Mouse (Mus musculus) liver, embryonic 14.5 days (tissue): ENCODE results near the gene Ccl27b. TPM values are rescaled to one million over a fixed set of nuclear protein-coding genes. Genes with fewer than 3 reads are reported as not detected.
"Not testable (repeated sequence)": the region's sequence is repeated elsewhere in the genome, so short reads cannot be mapped to it uniquely, and the experiment has no call there.

Source experiments
- ATAC-seq: fragments of 200-750 bp; cut with Nextera tagmentation; 2 replicates; pipeline ENCODE4 v1.8.0; 2017; ENCODE audit warnings: moderate number of reproducible peaks, mild to moderate bottlenecking, moderate library complexity; ENCODE audit not compliant: insufficient read depth
- DNase-seq, 3 experiments: peaks; one replicate each; pipeline ENCODE4 v3.0.0-alpha.2; 2012 to 2013; ENCODE audit warnings: low read depth in 3 of 3, low spot score in 3 of 3
- H3K27ac ChIP-seq: fragments of 300-500 bp; sonication (generic); 2 replicates; pipeline ENCODE4 v1.5.1; 2014; ENCODE audit warnings: moderate library complexity, mild to moderate bottlenecking, control low read depth, inconsistent platforms
- H3K27me3 ChIP-seq: fragments of 300-500 bp; sonication (generic); 2 replicates; pipeline ENCODE4 v1.6.1; 2014; ENCODE audit warnings: mild to moderate bottlenecking, low read length, moderate library complexity; ENCODE audit not compliant: control insufficient read depth, insufficient read depth
- H3K36me3 ChIP-seq: fragments of 300-500 bp; sonication (generic); replicated peaks from 2 replicates; pipeline ENCODE4 v1.6.1; 2014; ENCODE audit warnings: low read depth; ENCODE audit not compliant: control insufficient read depth, insufficient read depth
- H3K4me1 ChIP-seq, 2 experiments: fragments of 200-500 bp in 1 of 2; fragments of 300-500 bp in 1 of 2; sonication (generic) in 1 of 2; replicated peaks; 2 replicates each; pipeline ENCODE4 v1.6.1; 2012 to 2014; ENCODE audit warnings: antibody characterized with exemption in 1 of 2, inconsistent platforms in 1 of 2, low read length in 1 of 2; ENCODE audit not compliant: control insufficient read depth in 2 of 2, insufficient read depth in 2 of 2
- H3K4me2 ChIP-seq: fragments of 300-500 bp; sonication (generic); 2 replicates; pipeline ENCODE4 v1.6.1; 2014; ENCODE audit warnings: low read depth, mild to moderate bottlenecking, control low read depth, moderate library complexity
- H3K4me3 ChIP-seq, 2 experiments: fragments of 200-500 bp in 1 of 2; fragments of 300-500 bp in 1 of 2; sonication (generic) in 1 of 2; 2 replicates each; pipeline ENCODE4 v1.5.1; 2012 to 2014; ENCODE audit warnings: low read depth in 2 of 2, low read length in 2 of 2, mild to moderate bottlenecking in 2 of 2, control low read depth in 1 of 2, inconsistent platforms in 1 of 2, moderate library complexity in 1 of 2; ENCODE audit not compliant: insufficient read depth in 1 of 2
- H3K9ac ChIP-seq: fragments of 300-500 bp; sonication (generic); replicated peaks from 2 replicates; pipeline ENCODE4 v1.6.1; 2014; ENCODE audit warnings: mild to moderate bottlenecking, control low read depth, moderate library complexity
- H3K9me3 ChIP-seq: fragments of 300-500 bp; sonication (generic); 2 replicates; pipeline ENCODE4 v1.6.1; 2016; ENCODE audit warnings: low read length, mixed read lengths; ENCODE audit not compliant: control insufficient read depth
- WGBS: fragments of 180-500 bp; shearing (Covaris S2); extraction: QIAGEN DNeasy Blood & Tissue Kit; methylation state at CpG from one replicate; pipeline ENCODE4 v1.1.7; 2014; ENCODE audit not compliant: insufficient replicate concordance; 5-methylcytosine and 5-hydroxymethylcytosine counted together
- polyA plus RNA-seq, 2 experiments: library from polyadenylated mRNA; depleted of rRNA in 1 of 2; stranded (reverse) in 1 of 2; unstranded in 1 of 2; fragments of >200 nt; fragmentation: Nextera tagmentation in 1 of 2; extraction: Ambion mirVana in 1 of 2; gene quantifications; 2 replicates each; pipeline versions ENCODE4 v1.2.1 to v1.2.3; 2012 to 2014

Ccl27b gene
- polyA plus RNA-seq, 2 experiments = not detected

DNA sequence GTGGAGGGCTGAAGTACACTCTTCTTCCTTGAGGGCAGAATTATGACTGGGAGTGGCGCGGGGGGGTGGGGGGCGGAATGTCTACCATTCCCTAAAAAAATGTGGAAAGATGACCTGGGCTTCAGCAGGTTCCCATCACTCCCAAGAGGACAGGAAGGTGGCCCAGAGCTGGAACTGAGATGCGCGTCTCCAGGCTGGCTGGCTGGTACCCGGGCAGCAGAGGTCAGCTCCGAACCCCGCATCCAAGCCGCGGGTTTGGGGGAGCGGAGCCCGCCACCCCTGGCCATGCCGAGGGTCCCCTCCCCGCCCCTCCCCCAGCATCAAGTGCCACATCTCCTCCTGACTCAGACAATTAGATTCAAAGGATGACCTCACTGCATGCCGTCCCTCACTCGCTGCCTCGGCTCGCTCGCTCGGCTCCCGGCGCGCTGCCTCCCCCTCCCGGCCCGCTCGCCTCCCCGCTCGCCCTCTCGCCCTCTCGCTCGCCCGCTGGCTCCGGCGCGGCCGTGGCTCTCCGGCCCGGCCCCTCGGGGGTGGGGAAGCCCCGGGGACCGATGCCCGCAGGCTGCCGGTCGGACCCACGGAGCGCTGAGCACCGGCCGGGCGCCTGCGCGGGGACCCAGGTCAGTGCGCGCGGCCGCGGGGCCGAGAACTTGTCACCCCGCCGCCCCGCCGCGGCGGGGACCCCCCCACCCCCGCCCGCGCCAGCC, 26.6 kb downstream of the Ccl27b start:
- not testable (repeated sequence) for H3K4me3 ChIP-seq, DNase-seq, H3K4me2 ChIP-seq, H3K27ac ChIP-seq, H3K4me1 ChIP-seq, H3K27me3 ChIP-seq, H3K9me3 ChIP-seq, ATAC-seq, H3K9ac ChIP-seq, H3K36me3 ChIP-seq
- no CpG with 5 or more reads among the region's 66 CpGs for WGBS

DNA sequence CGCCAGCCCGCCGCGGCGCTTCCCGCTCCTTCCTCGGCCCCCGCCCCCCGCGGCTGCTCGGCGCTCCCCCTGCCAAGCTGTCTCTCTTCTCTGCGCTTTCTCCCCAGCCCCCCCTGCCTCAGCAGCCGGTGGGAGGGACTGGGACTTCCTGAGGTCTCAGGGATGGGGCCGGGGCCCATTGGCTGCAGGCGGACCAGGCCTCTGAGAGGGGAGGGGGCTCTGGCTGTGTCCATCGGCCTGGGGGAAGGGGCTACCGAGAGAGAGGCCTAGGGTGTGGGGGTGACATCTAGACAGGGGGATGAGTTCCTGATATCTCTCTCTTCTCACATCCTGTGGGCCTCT, 27.1 kb downstream of the Ccl27b start:
- not testable (repeated sequence) for H3K27ac ChIP-seq, DNase-seq, H3K9ac ChIP-seq, H3K4me3 ChIP-seq, H3K36me3 ChIP-seq, ATAC-seq, H3K9me3 ChIP-seq, H3K4me1 ChIP-seq, H3K4me2 ChIP-seq, H3K27me3 ChIP-seq
- WGBS = no CpG with 5 or more reads among the region's 18 CpGs

Other genes with a start within 250 kb of the Ccl27b start
- gene Gm21586, start 215.9 kb upstream of the Ccl27b start, polyA plus RNA-seq (2012; rRNA removed) = not detected in 2 replicates
- gene Gm21586, start 215.9 kb upstream of the Ccl27b start, polyA plus RNA-seq (2014; fragmentation: Nextera tagmentation; extraction: Ambion mirVana) = not detected in 2 replicates
- gene Gm2163, start 188.5 kb upstream of the Ccl27b start, polyA plus RNA-seq (2012; rRNA removed) = 0.02 and 0.03 TPM in 2 replicates
- not detected in 2 replicates for gene Gm2163, start 188.5 kb upstream of the Ccl27b start, polyA plus RNA-seq (2014; fragmentation: Nextera tagmentation; extraction: Ambion mirVana)
- gene Fam205a2, start 127.1 kb upstream of the Ccl27b start, polyA plus RNA-seq (2012; rRNA removed) = 0.02 TPM in 1 of 2 replicates, not detected in the other
- not detected in 2 replicates for gene Fam205a2, start 127.1 kb upstream of the Ccl27b start, polyA plus RNA-seq (2014; fragmentation: Nextera tagmentation; extraction: Ambion mirVana)
- gene Gm10591, start 43.1 kb upstream of the Ccl27b start, polyA plus RNA-seq (2012; rRNA removed) = not detected in 2 replicates
- not detected in 2 replicates for gene Gm10591, start 43.1 kb upstream of the Ccl27b start, polyA plus RNA-seq (2014; fragmentation: Nextera tagmentation; extraction: Ambion mirVana)
- gene Gm2564, start 25.5 kb upstream of the Ccl27b start, polyA plus RNA-seq (2012; rRNA removed) = not detected in 2 replicates
- not detected in 2 replicates for gene Gm2564, start 25.5 kb upstream of the Ccl27b start, polyA plus RNA-seq (2014; fragmentation: Nextera tagmentation; extraction: Ambion mirVana)
- gene Il11ra2, start 6.6 kb downstream of the Ccl27b start, polyA plus RNA-seq (2012; rRNA removed) = not detected in 2 replicates
- not detected in 2 replicates for gene Il11ra2, start 6.6 kb downstream of the Ccl27b start, polyA plus RNA-seq (2014; fragmentation: Nextera tagmentation; extraction: Ambion mirVana)
- gene 4930578G10Rik, start 80.3 kb downstream of the Ccl27b start, polyA plus RNA-seq (2012; rRNA removed) = not detected in 2 replicates
- not detected in 2 replicates for gene 4930578G10Rik, start 80.3 kb downstream of the Ccl27b start, polyA plus RNA-seq (2014; fragmentation: Nextera tagmentation; extraction: Ambion mirVana)
- not detected in 2 replicates for gene Ccl19, start 101.3 kb downstream of the Ccl27b start, polyA plus RNA-seq (2012; rRNA removed)
- not detected in 2 replicates for gene Ccl19, start 101.3 kb downstream of the Ccl27b start, polyA plus RNA-seq (2014; fragmentation: Nextera tagmentation; extraction: Ambion mirVana)
- 0.10 and 0.14 TPM in 2 replicates for gene Ccl21a, start 118.7 kb downstream of the Ccl27b start, polyA plus RNA-seq (2012; rRNA removed)
- not detected in 2 replicates for gene Ccl21a, start 118.7 kb downstream of the Ccl27b start, polyA plus RNA-seq (2014; fragmentation: Nextera tagmentation; extraction: Ambion mirVana)
- 0.21 and 0.22 TPM in 2 replicates for gene Fam205a1, start 198.6 kb downstream of the Ccl27b start, polyA plus RNA-seq (2012; rRNA removed)
- 0.04 and 0.28 TPM in 2 replicates for gene Fam205a1, start 198.6 kb downstream of the Ccl27b start, polyA plus RNA-seq (2014; fragmentation: Nextera tagmentation; extraction: Ambion mirVana)
- gene Gm12394, start 201.5 kb downstream of the Ccl27b start, polyA plus RNA-seq (2012; rRNA removed) = 0.01 TPM in 1 of 2 replicates, not detected in the other
- gene Gm12394, start 201.5 kb downstream of the Ccl27b start, polyA plus RNA-seq (2014; fragmentation: Nextera tagmentation; extraction: Ambion mirVana) = 0.05 TPM in 1 of 2 replicates, not detected in the other
- gene Fam205c, start 219.0 kb downstream of the Ccl27b start, polyA plus RNA-seq (2012; rRNA removed) = 0.06 and 0.07 TPM in 2 replicates
- gene Fam205c, start 219.0 kb downstream of the Ccl27b start, polyA plus RNA-seq (2014; fragmentation: Nextera tagmentation; extraction: Ambion mirVana) = 0.15 and 0.30 TPM in 2 replicates